Mouse (Mus musculus) midbrain, embryonic 14.5 days (tissue): ENCODE measurements around the gene Vldlr. TPM values are rescaled to one million over a fixed set of nuclear protein-coding genes. Genes with fewer than 3 reads are reported as not detected.
A peak's percentile ranks its signal among the peaks of the same experiment; 100 is the strongest.

Source experiments
- ATAC-seq: fragments of 200-750 bp; cut with Nextera tagmentation; 2 replicates; pipeline ENCODE4 v1.8.0; 2017; ENCODE audit warnings: moderate number of reproducible peaks, moderate library complexity; ENCODE audit not compliant: low FRiP score, low TSS enrichment
- DNase-seq: peaks from one replicate; pipeline ENCODE4 v3.0.0-alpha.2; 2015
- H3K27ac ChIP-seq: fragments of 300-500 bp; sonication (generic); replicated peaks from 2 replicates; pipeline ENCODE4 v1.5.1; 2014; ENCODE audit warnings: mild to moderate bottlenecking, low read depth, low read length, moderate library complexity
- H3K27me3 ChIP-seq: fragments of 300-500 bp; sonication (generic); 2 replicates; pipeline ENCODE4 v1.6.1; 2014; ENCODE audit warnings: low read length, control low read depth, mixed read lengths; ENCODE audit not compliant: control insufficient read depth, insufficient read depth
- H3K36me3 ChIP-seq: fragments of 300-500 bp; sonication (generic); 2 replicates; pipeline ENCODE4 v1.6.1; 2014; ENCODE audit warnings: low read length, control low read depth; ENCODE audit not compliant: control insufficient read depth, insufficient read depth
- H3K4me1 ChIP-seq: fragments of 300-500 bp; sonication (generic); 2 replicates; pipeline ENCODE4 v1.6.1; 2014; ENCODE audit warnings: mild to moderate bottlenecking, antibody characterized with exemption, low read length, control low read depth; ENCODE audit not compliant: control insufficient read depth, insufficient read depth
- H3K4me2 ChIP-seq: fragments of 300-500 bp; sonication (generic); 2 replicates; pipeline ENCODE4 v1.6.1; 2014; ENCODE audit warnings: mild to moderate bottlenecking, low read length, moderate library complexity
- H3K4me3 ChIP-seq: fragments of 300-500 bp; sonication (generic); replicated peaks from 2 replicates; pipeline ENCODE4 v1.5.1; 2014; ENCODE audit warnings: low read depth, low read length
- H3K9ac ChIP-seq: fragments of 300-500 bp; sonication (generic); replicated peaks from 2 replicates; pipeline ENCODE4 v1.6.1; 2014; ENCODE audit warnings: mild to moderate bottlenecking, low read length, moderate library complexity
- H3K9me3 ChIP-seq: fragments of 300-500 bp; sonication (generic); 2 replicates; pipeline ENCODE4 v1.6.1; 2016; ENCODE audit warnings: low read length, control low read depth, mixed read lengths; ENCODE audit not compliant: control insufficient read depth
- WGBS: fragments of 180-500 bp; shearing (Covaris S2); extraction: QIAGEN DNeasy Blood & Tissue Kit; methylation state at CpG from one replicate; pipeline ENCODE4 v1.1.7; 2014; 5-methylcytosine and 5-hydroxymethylcytosine counted together
- polyA plus RNA-seq: library from polyadenylated mRNA; unstranded; fragments of >200 nt; fragmentation: Nextera tagmentation; extraction: Ambion mirVana; gene quantifications from 2 replicates; pipeline ENCODE4 v1.2.1, GENCODE M21; 2014

Vldlr gene
- polyA plus RNA-seq, 1 experiment from 2014 or later, result 44.6 TPM

DNA sequence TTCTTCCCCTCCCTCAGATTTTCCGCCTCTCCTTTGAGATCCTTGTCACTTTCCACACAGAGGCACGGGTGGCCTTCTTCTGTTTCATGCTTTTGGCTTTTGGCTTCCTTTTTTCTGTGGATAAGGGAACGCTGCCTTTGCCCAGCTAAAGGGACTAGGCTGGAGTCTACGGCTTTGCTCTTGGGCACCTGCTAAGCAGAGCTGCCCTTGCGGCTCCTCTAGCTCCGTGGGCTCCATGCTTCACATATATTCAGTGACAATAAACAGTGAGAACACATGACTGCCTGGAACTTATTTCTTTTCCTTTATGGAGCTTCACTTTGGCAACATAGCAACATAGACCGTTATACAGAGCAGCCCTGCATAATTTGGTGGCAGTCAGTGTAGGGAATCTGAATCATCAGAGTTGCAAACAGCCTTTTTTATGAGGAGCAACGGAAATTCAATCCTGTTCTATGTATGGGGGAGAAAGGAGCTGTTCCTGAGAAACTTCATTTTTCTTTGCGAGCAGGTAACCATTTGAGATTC lies 12.5 kb upstream of the Vldlr start:
- Histone ChIP-seq H3K4me1 (no peaks in the 10 kb centered on the region), H3K9ac (no peak overlapping the region), H3K4me3 (no peak overlapping the region), H3K4me2 (no peak overlapping the region), H3K27me3 (no peaks in the 10 kb centered on the region), H3K36me3 (no peaks in the 10 kb centered on the region), H3K27ac (no peak overlapping the region), H3K9me3 (no peaks in the 10 kb centered on the region)
- DNase-seq (no peak), ATAC-seq (no peak)
- WGBS, result 68% methylated on average over 9 of the region's 9 CpGs

DNA sequence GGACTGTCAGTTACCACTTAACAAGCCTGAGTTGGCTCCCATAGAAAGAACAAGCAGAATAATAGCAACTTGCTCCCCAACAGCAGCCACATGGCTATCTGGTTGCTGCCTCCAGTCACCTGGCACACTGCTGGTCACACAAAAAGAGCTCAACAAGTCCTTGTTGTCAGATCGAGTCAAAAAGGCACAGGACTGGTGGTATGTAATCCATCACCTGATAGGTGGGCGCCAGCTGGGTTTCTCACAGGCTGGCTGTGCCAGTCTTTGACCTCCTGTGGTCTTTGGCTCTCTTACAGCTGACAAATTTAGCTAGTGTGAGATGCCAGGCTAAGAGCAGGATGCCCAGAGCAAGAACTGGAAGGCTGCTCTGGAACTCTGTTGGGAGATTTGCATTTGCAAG lies 5.3 kb upstream of the Vldlr start:
- no peaks in the 10 kb centered on the region for H3K9me3 ChIP-seq
- no peaks in the 10 kb centered on the region for H3K27me3 ChIP-seq
- no peak for ATAC-seq
- 64% methylated on average over 2 of the region's 2 CpGs for WGBS
- no peaks in the 10 kb centered on the region for H3K36me3 ChIP-seq
- H3K27ac ChIP-seq, result no peak overlapping the region
- no peak for DNase-seq
- no peak overlapping the region for H3K9ac ChIP-seq
- H3K4me3 ChIP-seq, result no peak overlapping the region
- no peak overlapping the region for H3K4me2 ChIP-seq
- H3K4me1 ChIP-seq, result 0 out of 2 replicates have a peak, but pooled peaks cover 5% of the 10 kb centered on the region

DNA sequence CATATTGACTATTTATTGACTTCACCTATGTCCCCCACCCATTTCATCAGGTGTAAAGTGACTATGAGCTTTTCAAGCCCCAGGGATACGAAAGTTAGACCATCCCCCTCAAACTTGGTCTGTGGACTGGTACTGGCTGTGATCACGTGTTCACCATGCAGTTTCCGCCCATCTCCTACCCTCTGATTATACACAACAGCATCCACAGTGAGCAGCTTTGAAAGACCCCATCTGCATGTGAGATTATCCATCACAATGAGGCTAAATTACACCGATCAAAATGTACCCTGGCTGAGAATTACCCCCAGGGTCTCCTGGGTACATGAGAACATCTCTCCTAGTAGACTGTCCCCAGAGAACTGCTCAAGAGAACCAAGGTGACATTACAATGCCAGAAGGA lies 688 bp upstream of the Vldlr start:
- ATAC-seq, result no peak
- no peaks in the 10 kb centered on the region for H3K27me3 ChIP-seq
- H3K4me2 ChIP-seq, result peak overlapping the region; percentile 98
- no peaks in the 10 kb centered on the region for H3K36me3 ChIP-seq
- 62% methylated on average over 4 of the region's 4 CpGs for WGBS
- H3K4me1 ChIP-seq, result peaks cover 15% of the 10 kb centered on the region; the same call in 1 of the 2 replicates
- no peaks in the 10 kb centered on the region for H3K9me3 ChIP-seq
- no peak overlapping the region for H3K27ac ChIP-seq
- no peak for DNase-seq
- no peak overlapping the region for H3K9ac ChIP-seq
- H3K4me3 ChIP-seq, result peak overlapping the region; percentile 72; the same call in 1 of the 2 replicates

DNA sequence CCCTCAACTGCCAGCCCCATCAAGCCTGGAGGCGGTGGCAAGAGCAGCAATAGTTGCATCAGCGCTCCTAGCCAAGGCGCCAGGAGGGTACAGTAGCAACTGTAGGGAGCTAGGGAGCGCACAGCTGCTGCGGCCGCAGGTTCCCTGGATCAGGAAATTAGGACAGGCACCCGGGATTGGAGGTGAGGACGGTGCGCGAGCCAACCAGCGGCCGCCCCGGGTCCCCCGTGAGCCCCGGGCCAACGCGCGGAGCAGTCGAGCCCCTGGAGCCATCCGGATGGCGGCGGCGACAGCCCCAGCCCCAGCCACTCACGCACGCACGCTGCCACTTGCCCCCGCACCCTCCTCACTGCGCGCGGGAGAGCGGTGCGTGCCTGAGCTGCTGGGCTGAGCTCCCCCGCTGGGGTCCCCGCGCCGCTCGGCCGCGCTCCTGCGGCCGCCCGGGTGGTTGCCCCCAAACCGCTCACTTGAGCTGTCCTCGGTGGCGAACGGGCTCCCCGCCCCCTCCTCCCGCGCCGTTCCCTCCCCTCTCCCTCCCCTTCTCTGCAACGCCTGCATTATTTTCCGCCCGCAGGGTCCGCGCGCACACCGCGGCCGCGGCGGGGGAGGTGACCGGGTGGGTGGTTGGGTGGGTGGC lies 601 bp downstream of the Vldlr start:
- H3K36me3 ChIP-seq, result no peaks in the 10 kb centered on the region
- H3K9me3 ChIP-seq, result no peaks in the 10 kb centered on the region
- peak overlapping the region; percentile 72 for H3K4me3 ChIP-seq
- H3K27me3 ChIP-seq, result no peaks in the 10 kb centered on the region
- WGBS, result 1% methylated on average over 56 of the region's 62 CpGs
- DNase-seq (peak; percentile 86), ATAC-seq (peak; percentile 78)
- H3K4me2 ChIP-seq, result peak overlapping the region; percentile 98
- H3K4me1 ChIP-seq, result peaks cover 18% of the 10 kb centered on the region; the same call in 1 of the 2 replicates
- H3K9ac ChIP-seq, result peak overlapping the region; percentile 89
- peak overlapping the region; percentile 96 for H3K27ac ChIP-seq

DNA sequence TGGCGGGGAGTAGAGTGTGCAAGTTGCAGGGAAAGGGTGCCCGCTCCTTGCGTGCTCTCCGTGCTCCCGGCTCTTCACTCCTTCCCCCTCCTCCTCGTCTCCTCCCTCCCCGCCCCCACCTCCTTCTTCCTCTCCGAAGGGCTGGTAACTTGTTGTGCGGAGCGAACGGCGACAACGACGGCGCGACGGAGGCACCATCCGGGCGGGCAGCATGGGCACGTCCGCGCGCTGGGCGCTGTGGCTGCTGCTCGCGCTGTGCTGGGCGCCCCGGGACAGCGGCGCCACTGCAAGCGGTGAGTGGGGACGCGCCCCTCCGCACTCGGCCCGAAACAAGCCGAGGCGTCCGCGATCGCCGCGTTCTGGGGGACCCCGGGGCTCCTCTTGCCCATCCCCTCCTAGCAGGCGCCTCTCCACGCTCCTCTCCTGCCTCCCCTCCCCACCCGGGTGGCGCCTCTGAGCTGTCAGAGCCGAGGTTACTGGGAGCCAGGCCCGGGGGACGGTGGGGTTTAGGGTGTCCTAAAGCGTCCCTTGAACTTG lies 1.2 kb downstream of the Vldlr start:
- Histone ChIP-seq H3K27ac (peak overlapping the region; percentile 96), H3K9me3 (no peaks in the 10 kb centered on the region), H3K36me3 (no peaks in the 10 kb centered on the region), H3K4me2 (peak overlapping the region; percentile 98), H3K9ac (peak overlapping the region; percentile 89), H3K4me3 (peak overlapping the region; percentile 72), H3K27me3 (no peaks in the 10 kb centered on the region), H3K4me1 (peaks cover 18% of the 10 kb centered on the region; the same call in 1 of the 2 replicates)
- ATAC-seq, result peak; percentile 73
- DNase-seq, result peak; percentile 88
- 0% methylated on average over 47 of the region's 52 CpGs for WGBS

DNA sequence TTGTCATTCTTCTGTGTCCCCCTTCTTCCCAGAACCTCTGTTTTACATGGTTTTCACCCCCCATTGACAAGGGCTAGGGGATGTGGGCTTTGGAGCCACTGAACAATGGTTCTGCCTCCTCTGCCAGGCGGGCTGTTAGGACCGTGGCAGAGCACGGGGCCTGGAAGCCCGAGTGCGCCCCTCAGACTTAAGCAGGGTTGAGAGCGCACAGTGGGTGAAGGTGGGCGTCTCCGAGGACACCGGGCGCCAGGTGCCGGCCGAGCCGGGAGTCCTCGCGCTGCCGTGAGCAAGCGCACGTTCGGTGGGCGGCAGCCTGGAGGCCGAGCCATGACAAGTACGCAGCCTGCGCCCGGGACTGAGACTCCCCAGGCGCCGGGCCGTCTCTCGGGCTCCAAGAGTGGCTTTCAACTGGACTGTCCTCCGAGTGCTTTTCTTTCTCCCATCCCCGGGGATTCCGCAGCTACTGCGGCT lies 1.7 kb downstream of the Vldlr start:
- Histone ChIP-seq H3K4me2 (peak overlapping the region; percentile 98), H3K36me3 (no peaks in the 10 kb centered on the region), H3K4me1 (peaks cover 18% of the 10 kb centered on the region; the same call in 1 of the 2 replicates), H3K9me3 (no peaks in the 10 kb centered on the region), H3K9ac (peak overlapping the region; percentile 89), H3K4me3 (peak overlapping the region; percentile 72), H3K27me3 (no peaks in the 10 kb centered on the region), H3K27ac (peak overlapping the region; percentile 96)
- under 1% methylated on average over 32 of the region's 32 CpGs for WGBS
- ATAC-seq (peak; percentile 51), DNase-seq (peak; percentile 76)

DNA sequence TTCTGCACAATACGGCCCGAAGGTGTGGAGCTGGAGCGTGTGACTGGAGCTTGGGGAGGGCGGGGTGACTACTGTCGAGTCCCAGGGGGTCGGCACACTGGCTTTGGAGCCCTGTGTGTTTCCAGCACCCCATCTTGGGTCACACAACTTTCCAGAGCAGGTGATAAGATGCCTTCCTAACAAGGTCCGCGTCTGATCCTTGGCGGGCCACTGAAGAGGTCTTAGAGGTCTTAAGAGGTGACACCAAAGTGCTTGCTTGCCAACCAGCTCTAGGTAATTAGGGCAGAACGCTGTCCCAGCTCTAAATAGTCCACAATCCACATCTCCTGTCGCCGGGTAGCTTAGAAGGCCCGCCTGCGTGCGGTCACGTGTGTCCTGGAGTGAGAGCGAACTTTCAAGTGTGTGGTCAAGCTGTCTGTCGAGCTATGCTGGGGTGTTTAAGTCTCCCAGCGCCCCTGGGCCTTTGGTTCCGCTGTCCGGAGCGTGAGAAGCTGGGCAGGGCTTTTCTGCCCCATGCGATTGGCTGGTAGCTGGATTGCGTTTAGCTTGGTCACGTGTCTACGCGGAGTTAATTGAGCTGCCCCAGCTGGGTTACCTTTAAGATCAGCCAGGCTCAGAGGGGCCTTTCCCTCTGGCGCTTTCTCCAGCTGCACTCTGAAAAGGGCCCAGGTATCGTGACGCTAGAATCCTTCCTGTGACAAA lies 2.4 kb downstream of the Vldlr start:
- Histone ChIP-seq H3K27ac (peak overlapping the region; percentile 96), H3K27me3 (no peaks in the 10 kb centered on the region), H3K9me3 (no peaks in the 10 kb centered on the region), H3K4me2 (peak overlapping the region; percentile 98), H3K4me3 (peak overlapping the region; percentile 72), H3K36me3 (no peaks in the 10 kb centered on the region), H3K9ac (peak overlapping the region; percentile 89), H3K4me1 (peaks cover 18% of the 10 kb centered on the region; the same call in 1 of the 2 replicates)
- WGBS, result under 1% methylated on average over 30 of the region's 30 CpGs
- DNase-seq, result peak; percentile 81
- peak; percentile 12; the same call in 1 of the 2 replicates for ATAC-seq

DNA sequence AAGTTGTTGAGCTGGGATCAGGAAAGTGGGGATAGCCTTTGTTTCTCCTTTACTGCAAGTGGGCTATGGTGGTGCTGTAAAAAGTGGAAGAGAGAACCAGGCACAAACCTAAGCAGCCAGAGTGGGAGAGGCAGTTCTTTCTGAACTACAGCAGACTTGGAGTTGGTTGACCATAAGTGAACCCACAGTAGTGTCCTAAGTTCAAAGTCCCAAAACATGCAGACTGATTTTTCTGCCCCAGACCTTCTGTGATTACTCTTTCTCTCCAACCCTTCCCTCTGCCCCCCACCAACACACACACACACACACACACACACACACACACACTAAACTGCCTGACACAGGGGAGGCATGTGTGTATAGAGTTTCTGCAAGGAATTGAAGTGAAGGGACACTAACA lies 3.3 kb downstream of the Vldlr start:
- H3K4me1 ChIP-seq, result peaks cover 18% of the 10 kb centered on the region; the same call in 1 of the 2 replicates

More for the DNA sequence above, 3.3 kb downstream of the Vldlr start:
- H3K9ac ChIP-seq, result no peak overlapping the region
- no peaks in the 10 kb centered on the region for H3K27me3 ChIP-seq
- ATAC-seq, result no peak
- DNase-seq, result no peak
- H3K4me2 ChIP-seq, result peak overlapping the region; percentile 98
- H3K9me3 ChIP-seq, result no peaks in the 10 kb centered on the region
- no peaks in the 10 kb centered on the region for H3K36me3 ChIP-seq
- H3K4me3 ChIP-seq, result peak overlapping the region; percentile 72
- no peak overlapping the region for H3K27ac ChIP-seq
